Mouse (Mus musculus) liver, adult (tissue): ENCODE measurements around the gene Klhl40.

Experiments
- GATA4 ChIP-seq: IDR thresholded peaks from 2 replicates; pipeline ENCODE4 v1.6.1; 2014; ENCODE audit warnings: mild to moderate bottlenecking, low read length; ENCODE audit not compliant: insufficient replicate concordance

Klhl40 gene

DNA sequence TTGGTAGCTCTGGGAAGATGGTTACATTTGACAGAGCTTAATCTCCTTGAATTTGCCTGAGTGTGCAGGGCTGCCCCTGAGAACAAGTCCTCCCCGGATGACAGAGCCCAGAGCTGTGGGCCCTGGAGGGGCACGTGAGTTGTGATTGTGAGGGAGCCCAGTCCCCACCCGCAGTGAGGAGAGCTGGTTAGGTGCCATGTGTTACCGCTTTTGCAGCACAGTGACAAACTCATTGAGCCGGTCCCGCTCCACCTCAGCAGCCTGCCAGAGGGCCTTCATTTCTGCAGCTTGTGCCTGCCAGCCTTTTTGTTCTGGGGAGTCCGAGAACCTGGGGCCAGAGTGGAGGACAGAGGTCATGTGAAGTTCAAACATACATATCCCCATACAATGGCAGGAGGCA, 30.5 kb downstream of the Klhl40 start:
- TF ChIP-seq GATA4, result no peak

DNA sequence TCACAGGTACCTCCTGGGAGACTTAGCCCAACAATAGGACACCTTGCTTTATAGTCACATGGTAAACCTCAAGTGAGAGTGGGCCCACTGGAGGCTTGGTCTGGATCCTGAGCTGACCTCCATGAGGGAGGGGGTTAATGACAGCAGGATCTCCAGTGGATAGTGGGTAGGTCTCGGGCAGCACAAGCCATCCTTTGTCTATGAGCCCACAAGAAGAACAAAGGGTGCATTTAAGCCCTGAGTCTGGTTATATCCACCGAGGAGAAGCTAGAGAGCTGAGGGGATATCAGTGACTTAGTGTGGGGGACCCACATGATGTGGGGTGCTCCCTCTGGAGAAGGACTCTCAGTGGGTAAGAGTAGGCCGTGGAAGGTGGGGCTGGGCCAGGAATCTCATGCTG, 31.1 kb downstream of the Klhl40 start:
- no peak for TF ChIP-seq GATA4

DNA sequence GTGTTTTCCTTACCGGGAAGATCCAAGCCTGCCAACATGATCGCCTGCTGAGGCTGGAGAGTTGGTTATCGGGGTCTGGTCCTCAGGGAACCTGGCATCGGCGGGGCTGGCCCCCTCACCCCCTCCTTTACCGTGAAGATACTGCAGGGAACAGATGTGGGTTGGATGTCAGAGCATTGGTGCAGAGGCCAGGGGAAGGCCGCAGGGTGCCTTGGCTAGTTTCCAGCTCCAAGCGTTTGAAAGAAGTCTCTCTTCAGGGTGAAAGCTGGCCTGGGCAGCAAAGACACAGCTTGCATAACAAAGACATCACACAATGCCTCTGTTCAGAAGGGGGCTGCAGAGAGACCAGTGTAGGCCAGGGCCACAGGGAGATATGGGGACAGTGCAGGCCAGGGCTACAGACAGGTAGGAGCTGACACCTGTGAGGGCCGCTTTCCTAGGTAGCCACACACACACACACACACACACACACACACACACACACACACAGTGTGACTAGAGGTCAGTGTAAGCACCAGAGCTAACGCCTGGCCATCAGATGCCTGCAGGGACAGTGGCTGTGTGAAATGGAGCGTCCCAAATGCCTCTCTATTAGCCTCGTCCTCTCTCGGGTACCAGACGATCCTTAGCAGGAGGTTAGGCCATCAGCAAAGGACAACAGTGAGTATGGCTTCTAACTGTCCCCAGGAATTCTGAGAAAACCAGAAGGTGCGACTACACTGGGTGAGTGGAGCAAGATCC, 32.8 kb downstream of the Klhl40 start:
- no peak for TF ChIP-seq GATA4

DNA sequence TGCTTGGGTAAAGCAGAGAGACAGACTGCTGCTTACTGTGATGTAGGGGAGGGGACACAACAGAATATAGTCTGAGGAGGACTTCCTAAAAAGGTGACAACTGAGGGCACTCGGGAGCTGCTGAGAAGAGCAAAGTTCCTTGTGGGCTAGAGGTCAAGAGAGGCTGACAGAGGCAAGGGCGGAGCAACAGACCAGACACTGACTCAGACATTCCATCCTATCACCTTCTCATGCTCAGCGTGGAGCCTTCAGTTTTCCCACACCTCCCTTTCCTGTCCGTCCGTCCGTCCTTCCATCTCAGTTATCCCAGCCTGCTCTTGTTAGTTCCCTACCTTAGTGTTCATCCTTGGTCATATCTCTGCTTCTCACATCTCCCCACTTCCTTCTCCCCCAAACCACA, 37.8 kb downstream of the Klhl40 start:
- no peak for TF ChIP-seq GATA4

DNA sequence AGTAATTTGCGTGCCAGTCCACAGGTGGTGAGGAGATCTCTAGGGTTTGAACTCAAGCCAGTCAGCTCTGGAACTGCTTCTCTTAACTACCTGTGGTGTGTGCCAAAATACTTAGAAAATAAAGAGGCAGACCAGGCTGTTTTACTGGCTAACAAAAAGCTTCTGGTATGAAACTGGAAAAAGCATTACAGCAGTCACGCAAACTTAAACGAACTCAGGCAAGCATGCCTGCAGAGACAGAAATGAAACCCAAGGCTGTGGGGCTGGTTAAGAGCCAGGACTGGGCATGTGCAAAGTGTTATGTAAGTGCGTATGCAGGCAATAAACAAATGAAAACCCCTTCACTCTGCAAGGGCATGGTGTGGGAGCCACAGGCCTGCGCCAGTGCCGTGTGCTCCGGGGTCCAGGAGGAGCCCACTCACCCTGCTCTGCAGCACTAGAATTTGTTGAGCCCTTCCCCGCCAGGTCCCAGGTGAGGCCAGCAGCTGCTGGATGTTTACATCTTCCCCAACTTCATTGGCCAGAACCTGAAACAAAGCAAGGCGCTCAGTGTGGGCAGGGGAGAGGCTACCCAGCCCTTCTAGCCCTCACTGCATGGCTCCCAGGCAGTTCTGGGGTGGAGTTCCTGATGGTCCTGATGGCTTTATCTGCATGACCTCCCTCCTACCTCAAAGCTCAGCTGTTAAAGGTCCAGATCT, 41.8 kb downstream of the Klhl40 start:
- no peak for TF ChIP-seq GATA4

DNA sequence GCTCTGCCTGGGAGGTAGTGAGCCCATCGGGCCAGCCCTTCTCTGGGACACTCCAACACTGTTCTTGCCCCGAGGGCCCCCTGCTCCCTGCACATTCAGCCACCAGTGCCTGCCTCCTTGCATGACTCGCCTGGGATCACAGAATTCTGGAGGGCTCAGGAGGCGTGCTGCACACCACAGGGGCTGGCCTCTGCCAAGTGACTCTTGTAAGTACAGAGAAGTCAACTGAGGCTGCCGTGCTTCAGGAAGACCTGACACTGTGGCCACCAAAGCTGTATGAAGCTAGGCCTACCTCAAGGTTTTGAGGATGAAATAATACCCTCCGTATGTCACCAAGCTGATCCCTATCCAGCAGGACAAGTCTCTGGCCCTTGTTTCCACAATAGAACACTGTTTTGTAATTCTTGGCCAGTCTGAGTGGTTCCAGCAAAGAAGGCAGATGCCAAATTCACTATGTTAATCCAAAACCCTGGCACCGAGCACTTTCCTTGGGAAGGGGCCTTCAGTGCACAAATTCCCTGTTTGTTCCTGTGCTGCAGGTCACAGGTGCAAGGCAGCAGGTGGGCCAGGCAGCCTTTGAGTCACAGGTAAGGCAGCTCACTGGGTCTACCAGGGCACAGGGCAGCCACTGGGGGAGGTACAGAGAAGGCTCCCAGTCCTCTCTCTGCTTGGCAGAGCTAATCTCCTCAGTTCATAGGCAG, 42.5 kb downstream of the Klhl40 start:
- TF ChIP-seq GATA4, result no peak

DNA sequence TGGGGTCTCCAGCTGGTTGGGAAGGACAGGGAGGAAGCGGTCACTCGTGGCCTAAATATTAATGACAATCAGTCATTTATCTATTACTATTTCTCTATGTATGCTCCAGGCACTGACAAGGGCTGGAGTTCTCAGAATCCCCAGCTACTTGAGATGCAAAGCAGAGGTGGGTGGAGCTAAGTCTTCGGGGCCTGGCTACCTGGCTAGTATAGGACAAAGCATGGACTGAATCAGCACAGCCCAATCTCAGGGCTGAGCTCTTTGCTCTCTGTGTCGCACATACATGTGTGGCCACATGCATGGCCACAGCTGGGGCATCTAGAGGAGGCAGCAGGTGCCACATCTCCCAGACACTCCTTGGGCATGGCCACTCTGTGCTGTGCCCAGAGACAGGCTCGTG, 43.4 kb downstream of the Klhl40 start:
- no peak for TF ChIP-seq GATA4

DNA sequence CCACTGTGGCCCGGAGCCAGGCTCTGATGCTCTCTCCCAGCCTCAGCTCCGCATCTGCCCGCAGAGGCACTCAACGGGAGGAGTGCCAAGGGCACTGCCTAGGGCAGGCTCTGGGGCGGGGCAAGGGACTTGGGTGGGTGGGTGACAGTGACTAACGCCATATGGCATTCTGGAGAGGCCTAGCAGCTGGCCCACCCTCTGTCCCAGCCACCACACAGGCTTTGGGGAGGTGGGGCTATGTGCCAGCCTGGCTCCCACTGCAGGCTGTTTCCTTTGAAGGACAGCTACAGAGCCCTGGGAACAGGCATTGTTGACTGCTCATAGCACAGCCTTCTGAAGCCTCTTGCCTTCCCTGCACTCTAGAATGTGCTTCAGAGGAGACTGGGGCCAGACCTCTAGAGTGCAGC, 45.2 kb downstream of the Klhl40 start:
- no peak for TF ChIP-seq GATA4

DNA sequence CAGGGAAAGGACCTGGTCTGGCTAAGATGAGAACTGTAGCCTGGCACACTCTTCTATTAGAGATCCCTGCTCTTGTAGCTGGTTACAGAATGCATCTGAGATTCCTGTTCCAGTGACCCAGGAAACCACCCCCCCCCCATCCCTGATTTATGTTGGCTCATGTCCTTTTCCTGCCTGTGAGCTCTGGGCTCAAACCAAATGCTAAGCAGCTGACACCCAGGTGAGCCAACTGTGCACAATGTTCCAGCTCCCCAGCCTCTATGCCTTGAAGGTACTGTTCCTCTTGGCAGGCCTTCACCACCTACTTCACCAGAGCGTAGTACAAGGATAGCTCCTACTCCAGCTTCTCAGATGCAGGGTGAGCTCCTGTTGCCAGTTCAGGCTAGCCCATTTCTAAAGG, 45.6 kb downstream of the Klhl40 start:
- no peak for TF ChIP-seq GATA4

DNA sequence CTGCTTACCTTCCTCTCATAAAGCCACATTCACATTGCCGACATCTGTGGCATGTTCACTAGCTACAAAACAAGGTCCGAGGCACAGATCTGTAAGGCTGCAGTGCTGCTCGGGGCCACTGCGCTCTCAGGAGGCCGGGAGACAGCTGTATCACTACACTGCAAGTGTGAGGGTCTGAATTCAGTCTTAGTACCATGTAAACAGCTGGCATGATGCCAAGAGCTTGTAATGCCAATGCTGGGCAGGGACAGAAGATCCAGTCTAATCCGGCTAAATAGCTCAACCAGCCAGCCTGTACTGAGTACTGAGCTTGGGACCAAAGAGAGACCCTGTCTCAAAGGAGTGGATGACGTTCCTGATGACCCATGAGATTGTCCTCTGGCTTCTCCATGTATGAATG, 46.6 kb downstream of the Klhl40 start:
- TF ChIP-seq GATA4, result no peak

DNA sequence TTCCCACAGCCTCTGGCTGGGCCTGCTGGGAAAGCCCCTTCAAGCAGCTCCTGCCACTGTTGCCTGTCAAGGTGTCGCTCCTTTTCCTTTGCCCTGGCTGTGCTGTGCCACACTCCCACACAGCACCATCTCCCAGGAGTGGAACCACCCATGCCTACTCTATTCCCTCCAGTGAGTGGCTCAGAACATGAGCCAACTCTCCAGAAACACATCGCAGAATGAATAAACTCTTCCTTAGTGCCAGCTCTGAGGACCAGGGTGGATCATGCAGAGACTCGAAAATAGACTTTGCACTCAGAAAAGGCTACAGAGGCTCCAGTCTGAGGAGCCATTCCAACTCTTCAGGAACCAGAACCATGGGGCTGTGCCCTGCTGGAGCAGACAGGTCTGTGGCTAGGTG, 48.9 kb downstream of the Klhl40 start:
- TF ChIP-seq GATA4, result no peak

DNA sequence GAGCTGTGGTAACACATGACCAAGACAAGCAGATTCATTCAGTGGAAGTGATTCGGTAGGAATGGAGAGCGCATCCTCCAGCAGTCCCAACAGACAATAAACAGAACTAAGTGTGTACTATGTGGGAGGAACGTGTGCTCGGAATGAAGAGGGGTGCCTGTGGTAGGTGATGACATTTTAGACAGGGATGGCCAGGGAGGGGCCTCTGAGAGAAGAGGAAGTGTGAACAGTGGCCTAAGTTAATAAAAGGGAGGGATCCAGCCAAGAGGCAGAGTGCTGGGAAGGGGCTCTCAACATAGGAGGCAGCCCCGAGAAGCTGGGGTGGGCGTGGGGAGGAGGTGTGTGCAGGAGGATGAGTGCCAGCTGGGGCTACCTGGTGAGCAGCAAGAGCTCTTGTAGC, 50.9 kb downstream of the Klhl40 start:
- no peak for TF ChIP-seq GATA4

DNA sequence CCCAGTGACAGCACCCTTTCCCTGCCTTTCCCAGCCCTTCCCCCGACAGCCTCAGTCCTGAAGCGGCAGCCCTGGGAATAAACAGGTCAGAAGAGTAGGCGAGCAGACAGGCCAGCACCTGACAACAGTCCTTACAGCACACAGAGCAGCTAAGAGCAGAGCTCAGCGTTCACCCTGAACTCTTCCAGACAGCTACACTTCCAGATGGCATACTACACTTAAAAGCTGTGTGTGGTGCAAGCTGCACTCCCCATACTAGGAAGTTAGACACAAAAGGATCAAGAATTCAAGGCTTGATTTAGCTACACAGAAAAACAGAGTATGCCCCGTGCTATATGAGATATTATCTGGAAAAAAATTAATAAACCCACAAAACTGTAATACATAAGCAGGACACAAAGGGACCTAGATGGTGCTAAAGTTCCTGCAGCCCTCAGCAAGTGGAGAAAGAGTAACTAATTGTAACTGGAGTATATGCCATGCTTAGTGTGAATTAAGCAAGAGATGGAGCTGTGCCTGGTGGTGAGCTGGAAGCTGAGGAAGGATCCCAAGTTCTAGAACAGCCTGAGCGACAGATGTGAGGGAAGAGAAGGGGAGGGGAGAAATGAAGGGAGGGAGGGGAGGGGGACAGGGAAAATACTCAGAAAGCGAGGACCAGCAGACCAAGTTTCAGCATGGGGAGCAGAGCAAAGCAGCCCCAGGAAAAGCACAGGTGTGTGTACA, 52.0 kb downstream of the Klhl40 start:
- TF ChIP-seq GATA4, result no peak

DNA sequence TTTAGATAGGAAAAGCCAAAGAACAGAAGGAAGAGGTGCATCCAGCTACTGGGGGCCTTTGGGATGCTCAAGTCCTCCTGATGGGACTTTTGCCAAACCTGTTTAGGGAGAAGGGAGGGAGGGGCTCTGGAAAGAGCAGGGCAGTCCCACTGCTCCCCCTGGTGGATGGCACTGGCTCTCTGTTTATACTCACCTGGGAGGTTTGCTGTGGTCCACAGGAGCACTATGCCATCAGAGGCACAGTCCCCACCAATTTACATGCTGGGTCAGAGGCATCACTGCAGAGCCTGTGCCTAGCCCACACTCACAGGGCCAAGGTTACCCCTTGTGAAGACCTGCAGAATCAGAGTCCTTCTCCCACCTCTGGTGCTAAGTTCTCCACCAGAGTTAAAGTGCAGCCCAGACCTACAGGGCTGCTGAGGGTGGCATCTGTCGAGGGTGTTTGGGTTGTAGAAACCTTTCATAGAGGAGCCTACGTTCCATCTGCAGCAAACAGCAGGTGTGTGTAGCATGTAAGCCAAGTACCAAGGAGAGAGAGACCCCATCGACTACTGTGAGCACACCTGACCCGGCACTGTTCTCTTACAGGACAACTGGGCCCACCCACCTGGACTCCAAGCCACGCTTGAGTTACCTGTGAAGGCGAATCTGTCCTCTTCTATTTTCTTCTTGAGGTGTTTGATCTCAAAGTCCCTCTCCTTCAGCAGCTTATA, 53.0 kb downstream of the Klhl40 start:
- TF ChIP-seq GATA4, result no peak

DNA sequence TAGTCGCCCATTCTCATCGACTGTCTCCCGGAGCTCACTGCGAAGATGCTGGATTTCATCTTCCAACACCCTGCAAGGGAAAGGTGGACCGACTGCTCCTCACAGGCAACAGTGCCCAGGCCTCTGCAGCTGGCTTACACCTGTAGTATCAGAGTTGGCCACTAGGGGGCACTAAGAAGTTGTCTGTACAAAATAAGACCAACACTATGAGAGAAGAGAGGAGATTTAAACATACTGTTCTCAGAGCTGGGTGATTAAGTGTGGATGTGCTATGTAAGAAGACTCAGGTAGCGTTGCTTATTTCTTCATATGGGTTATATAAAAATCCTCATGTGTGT, 53.5 kb downstream of the Klhl40 start:
- no peak for TF ChIP-seq GATA4
